Mouse (Mus musculus) hematopoietic stem cell, adult 5-6 weeks (primary cell): ENCODE measurements at regions not wholly inside any gene's neighbourhood (a gene's known extent, or its start where the extent isn't known, plus 50 kb on each side); places are given as distances from the start of the nearest gene placed in this dataset.
A peak's percentile ranks its signal among the peaks of the same experiment; 100 is the strongest.

ENCODE experiments used
- ATAC-seq, 2 experiments: fragments of 125-278 bp in 1 of 2; replicated peaks in 1 of 2; 2 replicates each; pipeline ENCODE4 v1.8.0; 2016 to 2017; ENCODE audit warnings: inconsistent platforms in 2 of 2, mild to moderate bottlenecking in 2 of 2, moderate number of reproducible peaks in 2 of 2, low read depth in 1 of 2, moderate TSS enrichment in 1 of 2; ENCODE audit not compliant: low FRiP score in 2 of 2, poor library complexity in 2 of 2, severe bottlenecking in 2 of 2, insufficient read depth in 1 of 2, low TSS enrichment in 1 of 2

GRCm38 (mm10) chr14:85965139-85965538 lies 1175.9 kb downstream of the Diaph3 start:
- peak; percentile 94 to 98 for ATAC-seq

GRCm38 (mm10) chr14:85945707-85946313 lies 1195.2 kb downstream of the Diaph3 start:
- ATAC-seq = no peak

- no peak for ATAC-seq
These were observed 1198.2 kb downstream of the Diaph3 start for GRCm38 (mm10) chr14:85942792-85943191.

GRCm38 (mm10) chr14:85940585-85940984 lies 1200.5 kb downstream of the Diaph3 start:
- no peak for ATAC-seq

- ATAC-seq = no peak
These were observed 1205.9 kb downstream of the Diaph3 start for GRCm38 (mm10) chr14:85935091-85935490.

- no peak for ATAC-seq
These were observed 1210.6 kb downstream of the Diaph3 start for GRCm38 (mm10) chr14:85930387-85930786.

GRCm38 (mm10) chr14:85918894-85919293 lies 1222.1 kb downstream of the Diaph3 start:
- ATAC-seq = no peak

GRCm38 (mm10) chr14:85915761-85916160 lies 1225.3 kb downstream of the Diaph3 start:
- ATAC-seq = no peak

GRCm38 (mm10) chr14:85897890-85898289 lies 1243.1 kb downstream of the Diaph3 start:
- ATAC-seq = 0 out of 4 replicates have a peak, but pooled peaks of 1 of the 2 experiments have one; percentile 37

GRCm38 (mm10) chr14:85861371-85861951 lies 1279.6 kb downstream of the Diaph3 start:
- ATAC-seq = no peak

GRCm38 (mm10) chr14:85849490-85849889 lies 1291.5 kb downstream of the Diaph3 start:
- peak; percentile 56 to 82; a peak in 3 of 4 replicates for ATAC-seq

- ATAC-seq = no peak
These were observed 1305.5 kb downstream of the Diaph3 start for GRCm38 (mm10) chr14:85835494-85835893.

- ATAC-seq = no peak
These were observed 1326.1 kb downstream of the Diaph3 start for GRCm38 (mm10) chr14:85814920-85815319.

GRCm38 (mm10) chr14:85784386-85784785 lies 1341.0 kb downstream of the Pcdh17 start:
- ATAC-seq = no peak

GRCm38 (mm10) chr14:85770636-85771035 lies 1327.3 kb downstream of the Pcdh17 start:
- no peak for ATAC-seq

- ATAC-seq = no peak
These were observed 1324.9 kb downstream of the Pcdh17 start for GRCm38 (mm10) chr14:85768301-85768700.

GRCm38 (mm10) chr14:85757343-85757742 lies 1314.0 kb downstream of the Pcdh17 start:
- no peak for ATAC-seq

GRCm38 (mm10) chr14:85738567-85738966 lies 1295.2 kb downstream of the Pcdh17 start:
- ATAC-seq = no peak
